Mouse (Mus musculus) monocyte, adult 5-6 weeks (primary cell): ENCODE data around the gene Slc25a38. TPM values are rescaled to one million over a fixed set of nuclear protein-coding genes. Genes with fewer than 3 reads are reported as not detected.

Experiments
- ATAC-seq: fragments of 153-309, 156-312 bp; replicated peaks from 2 replicates; pipeline ENCODE4 v1.8.0; 2017; ENCODE audit warnings: mild to moderate bottlenecking; ENCODE audit not compliant: low TSS enrichment, insufficient number of reproducible peaks, severe bottlenecking, poor library complexity, low FRiP score
- total RNA-seq: library from RNA; stranded (forward); fragments of 200-1000, 200-491, 200-594 nt; gene quantifications from 3 replicates; pipeline ENCODE4 v1.2.3, GENCODE M21; 2017

Gene Slc25a38
- total RNA-seq, 1 experiment from 2014 or later = 29.0 TPM

- ATAC-seq = no peak
Observed at GRCm38 (mm10) chr9:120132980-120133754, 23.0 kb downstream of the Slc25a38 start.

GRCm38 (mm10) chr9:120133755-120134475, 23.7 kb downstream of the Slc25a38 start:
- ATAC-seq = no peak

GRCm38 (mm10) chr9:120134529-120135160, 24.5 kb downstream of the Slc25a38 start:
- ATAC-seq = no peak

- no peak for ATAC-seq
Observed at GRCm38 (mm10) chr9:120135454-120135853, 25.3 kb downstream of the Slc25a38 start.

- ATAC-seq = peak; percentile 82
Observed at GRCm38 (mm10) chr9:120140652-120141051, 30.5 kb downstream of the Slc25a38 start.

- no peak for ATAC-seq
Observed at GRCm38 (mm10) chr9:120144474-120144873, 34.3 kb downstream of the Slc25a38 start.

- no peak for ATAC-seq
Observed at GRCm38 (mm10) chr9:120149222-120149828, 39.2 kb downstream of the Slc25a38 start, which contains the start of gene Mobp. TSS of gene Mobp (plus strand) at chr9:120149707.

GRCm38 (mm10) chr9:120151152-120151551, 41.0 kb downstream of the Slc25a38 start:
- no peak for ATAC-seq

GRCm38 (mm10) chr9:120151906-120152399, 41.8 kb downstream of the Slc25a38 start:
- no peak for ATAC-seq

- ATAC-seq = no peak
Observed at GRCm38 (mm10) chr9:120158047-120158446, 47.9 kb downstream of the Slc25a38 start.

- no peak for ATAC-seq
Observed at GRCm38 (mm10) chr9:120163862-120164261, 53.7 kb downstream of the Slc25a38 start.

- ATAC-seq = no peak
Observed at GRCm38 (mm10) chr9:120167826-120168225, 57.7 kb downstream of the Slc25a38 start.

- peak; percentile 56; the same call in 1 of the 2 replicates for ATAC-seq
Observed at GRCm38 (mm10) chr9:120171295-120171694, 61.1 kb downstream of the Slc25a38 start.

Other genes with a start within 250 kb of the Slc25a38 start
- 34.3 to 58.8 TPM (median 53.3 TPM) in 3 replicates for gene Wdr48, start 215.5 kb upstream of the Slc25a38 start, total RNA-seq
- 1.2 to 1.9 TPM (median 1.8 TPM) in 3 replicates for gene Gorasp1, start 172.8 kb upstream of the Slc25a38 start, total RNA-seq
- not detected in 3 replicates for gene Ttc21a, start 172.8 kb upstream of the Slc25a38 start, total RNA-seq
- gene Csrnp1, start 125.7 kb upstream of the Slc25a38 start, total RNA-seq = 46.8 to 67.3 TPM (median 52.6 TPM) in 3 replicates
- 0.76 to 2.0 TPM (median 1.7 TPM) in 3 replicates for gene Xirp1, start 86.8 kb upstream of the Slc25a38 start, total RNA-seq
- 220 to 263 TPM (median 252 TPM) in 3 replicates for gene Cx3cr1, start 40.5 kb upstream of the Slc25a38 start, total RNA-seq
- gene Ccr8, start 18.3 kb upstream of the Slc25a38 start, total RNA-seq = 0.39 TPM in 1 of 3 replicates, not detected in the others
- 2,389 to 2,734 TPM (median 2,564 TPM) in 3 replicates for gene Rpsa, start 17.3 kb downstream of the Slc25a38 start, total RNA-seq
- not detected in 3 replicates for gene Mobp, start 39.3 kb downstream of the Slc25a38 start, total RNA-seq
- gene Myrip, start 191.1 kb downstream of the Slc25a38 start, total RNA-seq = not detected in 3 replicates